Mouse (Mus musculus) skeletal muscle tissue, adult 2 months (tissue): Measurements from ENCODE around the gene Aktip.

Source experiments
- DNase-seq: peaks from one replicate; pipeline ENCODE4 v3.0.0-alpha.2; 2012; ENCODE audit warnings: low read depth, low spot score

The Aktip gene

DNA sequence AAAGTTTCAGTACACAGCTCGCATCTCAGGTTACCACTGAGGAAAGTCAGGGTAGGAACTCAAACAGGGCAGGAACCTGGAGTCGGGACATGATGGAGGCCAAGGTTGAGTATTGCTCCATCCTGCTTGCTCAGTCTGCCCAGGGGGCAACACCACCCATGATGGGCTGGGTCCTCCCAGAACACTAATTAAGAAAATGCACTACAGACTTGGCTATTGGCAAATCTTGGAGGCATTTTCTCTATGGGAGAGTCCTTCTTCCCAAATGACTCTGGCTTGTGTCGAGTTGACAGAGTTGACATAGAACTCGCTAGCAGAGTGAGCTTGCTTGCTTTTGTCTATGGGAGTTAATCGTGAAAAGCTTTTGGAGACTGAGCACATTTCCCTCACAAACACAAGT, 6.8 kb downstream of the Aktip start:
- DNase-seq = no peak

DNA sequence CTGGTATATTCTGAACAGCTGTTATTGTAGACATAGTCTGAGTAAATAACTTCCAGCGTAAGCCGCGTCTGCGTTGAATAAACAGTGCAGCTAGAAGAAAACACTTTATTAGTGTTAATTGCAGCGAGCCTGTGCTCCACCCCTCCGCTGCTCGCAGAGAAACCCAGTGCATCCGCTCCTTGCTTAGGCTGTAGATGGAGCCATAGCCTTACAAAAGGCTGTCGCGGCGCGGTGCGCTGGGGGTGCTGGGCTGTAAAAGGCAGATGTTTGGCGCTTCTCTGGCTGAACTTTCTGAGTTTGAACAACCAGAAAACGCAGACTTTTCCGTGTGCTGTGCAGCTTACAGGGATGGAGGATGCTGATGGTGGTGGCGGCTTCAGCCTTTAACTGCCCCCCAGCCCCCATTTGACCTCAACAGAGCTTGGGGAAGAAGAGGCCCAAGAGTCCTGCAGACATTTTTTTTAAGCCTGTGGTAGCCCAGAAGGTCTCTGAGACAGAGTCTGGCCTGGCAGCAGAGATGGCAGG, 8.9 kb downstream of the Aktip start:
- peak; percentile 40 for DNase-seq

DNA sequence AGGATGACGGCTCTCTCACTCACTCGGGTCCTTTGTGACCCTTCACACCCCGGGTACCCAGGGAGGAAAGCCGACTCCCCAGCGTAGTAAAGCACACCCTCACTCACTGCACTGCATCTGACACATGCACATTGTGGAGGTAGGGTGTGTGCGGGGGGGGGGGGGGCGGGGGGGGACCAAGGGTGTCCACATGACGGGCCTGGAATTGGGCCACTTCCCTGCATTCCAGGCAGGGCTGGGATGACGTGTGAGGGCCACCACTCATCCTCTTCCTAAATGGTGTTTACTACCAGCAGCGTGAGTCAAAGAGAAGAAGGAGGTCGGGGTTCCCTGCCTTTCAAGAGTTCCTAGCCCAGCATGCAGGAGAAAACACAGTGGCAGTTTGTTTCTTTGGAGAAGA, 11.6 kb downstream of the Aktip start:
- DNase-seq = no peak

DNA sequence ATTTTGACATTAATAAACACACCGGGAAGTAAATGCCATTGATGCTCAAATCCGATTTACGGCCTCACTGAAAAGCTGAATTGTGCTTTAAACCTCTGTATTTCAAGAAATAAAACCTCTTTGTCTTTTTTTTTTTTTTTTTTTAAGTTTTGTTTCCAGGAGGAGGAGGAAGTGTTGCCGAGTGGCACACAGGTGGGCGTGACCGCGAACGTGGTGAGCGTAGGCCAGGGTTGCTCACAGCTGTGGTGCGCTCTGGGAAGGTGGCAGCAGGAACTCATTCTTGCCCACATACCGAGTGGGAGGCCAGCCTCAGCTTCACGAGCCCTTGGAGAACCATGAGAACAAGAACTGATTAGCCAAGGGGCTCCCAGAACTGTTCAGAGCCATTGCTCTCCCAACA, 13.4 kb downstream of the Aktip start:
- DNase-seq = no peak

DNA sequence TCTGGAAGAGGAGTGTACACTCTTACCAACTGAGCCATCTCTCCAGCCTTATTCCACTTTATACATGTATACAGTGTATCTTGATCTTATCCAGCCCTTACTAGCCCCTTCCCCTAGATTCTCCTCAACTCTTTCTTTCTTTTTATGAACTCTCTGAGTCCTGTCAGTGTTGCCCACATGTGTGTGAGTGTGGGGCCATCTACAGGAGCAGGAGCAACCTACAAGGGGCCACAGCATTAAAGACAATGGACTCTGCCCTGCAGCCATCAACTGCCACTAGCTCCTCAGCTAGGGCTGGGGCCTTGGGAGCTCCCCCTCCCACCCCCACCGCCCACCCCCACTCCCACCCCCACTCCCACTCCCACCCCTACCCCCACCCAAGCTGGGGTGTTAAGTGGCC, 22.1 kb downstream of the Aktip start:
- no peak for DNase-seq

DNA sequence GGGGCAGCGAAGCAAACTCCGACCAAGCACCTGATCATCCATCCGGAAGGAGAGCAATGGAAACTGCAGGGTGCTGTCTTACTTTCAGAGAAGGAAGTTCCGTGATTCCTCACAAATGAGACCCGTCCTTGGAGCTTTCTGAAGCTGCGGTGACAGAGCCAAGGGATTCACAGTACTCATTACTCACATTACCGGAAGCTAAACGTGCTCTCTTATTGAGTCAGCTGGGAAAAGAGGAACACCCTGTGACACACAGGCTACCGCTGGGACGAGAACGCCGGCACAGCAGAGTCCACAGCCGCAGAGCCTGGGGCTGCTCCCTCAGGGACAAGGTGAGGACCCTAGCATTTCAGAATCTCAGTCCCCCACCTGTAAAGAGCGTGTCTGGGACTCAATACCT, 23.6 kb downstream of the Aktip start:
- DNase-seq = no peak

DNA sequence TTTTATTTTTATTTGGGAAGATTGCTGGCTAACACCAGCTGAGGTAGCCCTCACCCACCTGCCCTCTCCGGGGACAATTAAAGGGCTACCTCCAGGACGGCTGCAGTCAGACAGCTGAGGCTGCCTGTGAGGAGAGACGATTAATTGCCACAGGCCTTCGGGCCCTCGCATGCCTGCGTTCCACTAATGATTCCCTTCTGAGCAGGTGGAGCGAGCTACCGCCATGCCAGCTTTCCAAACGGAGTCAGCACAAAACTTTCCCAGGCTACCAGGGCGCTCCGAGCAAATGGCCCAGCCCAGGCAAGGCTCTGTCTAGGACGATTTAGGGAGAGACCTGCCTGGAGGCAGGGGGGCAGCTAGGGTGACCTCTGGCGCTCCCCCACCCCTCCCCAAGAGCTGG, 28.2 kb downstream of the Aktip start:
- DNase-seq = no peak

DNA sequence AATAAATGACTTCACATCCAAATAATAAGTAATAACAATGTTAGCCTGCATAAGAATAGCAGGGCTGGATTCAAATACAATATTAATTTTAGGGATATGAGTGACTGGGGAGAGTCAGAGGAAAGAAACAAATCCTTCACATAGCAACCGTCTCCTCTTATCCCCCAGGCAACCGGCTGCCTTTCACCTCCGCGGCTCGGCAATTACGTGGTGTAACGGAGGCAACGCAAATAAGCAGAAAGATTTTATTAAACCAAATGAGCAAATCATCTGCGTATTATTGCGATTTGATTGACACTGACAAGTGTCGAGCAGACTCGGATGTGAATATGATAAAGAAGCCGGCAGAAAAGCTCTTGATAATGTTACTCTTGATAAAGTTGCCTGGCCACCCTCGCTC, 28.9 kb downstream of the Aktip start:
- DNase-seq = no peak

DNA sequence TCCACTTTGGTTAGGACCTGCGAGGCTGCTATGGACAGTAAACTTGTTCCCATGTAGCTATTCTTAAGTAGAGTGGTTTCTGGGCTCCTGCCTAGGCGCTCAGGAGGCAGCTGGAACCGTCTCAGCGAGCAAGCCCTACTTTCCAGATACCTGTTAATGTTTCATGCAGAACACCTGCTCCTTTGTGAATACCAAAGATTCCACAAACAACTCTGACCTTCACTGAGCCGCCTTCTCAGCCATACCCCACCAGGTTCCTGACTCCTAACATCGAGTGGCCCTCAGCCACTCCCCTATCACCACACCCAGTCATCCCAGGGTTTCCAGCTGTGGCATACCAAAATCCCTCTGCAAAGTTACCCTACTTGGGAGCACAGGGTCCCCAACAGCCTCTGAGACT, 29.6 kb downstream of the Aktip start:
- no peak for DNase-seq

DNA sequence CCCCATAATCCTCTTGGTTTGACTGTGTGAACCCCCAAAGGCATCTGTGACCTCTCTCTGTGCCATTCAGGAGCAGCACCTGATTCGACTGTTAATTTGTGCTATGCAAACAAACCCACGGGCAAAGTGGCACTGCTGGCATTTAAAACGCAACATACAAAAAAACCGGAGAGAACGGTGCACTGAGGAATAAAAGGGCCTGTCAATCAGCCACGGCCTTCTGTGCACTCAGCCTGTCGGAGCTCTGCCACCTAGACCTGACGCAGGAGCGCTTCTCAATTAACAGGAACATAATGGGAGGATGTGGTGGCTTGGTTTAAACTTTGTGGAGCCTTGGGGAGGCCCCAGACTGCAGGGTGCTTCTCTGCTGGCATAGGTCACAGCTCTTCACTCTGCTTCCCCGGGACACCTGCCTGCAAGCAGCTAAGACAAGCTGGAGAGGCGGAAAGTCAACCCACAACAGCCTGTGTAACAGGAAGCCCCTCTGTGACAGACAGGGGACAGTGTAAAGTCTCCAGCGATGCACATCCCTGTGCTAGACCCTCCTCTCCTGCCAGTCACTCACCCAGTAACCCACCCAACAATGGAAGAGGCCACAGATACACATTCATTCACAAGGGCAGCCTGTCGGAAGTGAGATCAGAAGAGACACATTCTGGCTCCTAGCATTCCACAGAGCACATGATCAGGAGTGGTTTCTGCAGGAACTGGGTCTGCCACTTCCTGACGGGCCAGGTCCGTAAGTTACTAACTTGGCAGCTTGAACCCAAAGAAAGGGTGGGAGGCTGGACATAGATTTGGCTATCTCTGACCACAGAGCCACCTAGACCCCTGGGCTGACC, 39.6 kb downstream of the Aktip start:
- no peak for DNase-seq

DNA sequence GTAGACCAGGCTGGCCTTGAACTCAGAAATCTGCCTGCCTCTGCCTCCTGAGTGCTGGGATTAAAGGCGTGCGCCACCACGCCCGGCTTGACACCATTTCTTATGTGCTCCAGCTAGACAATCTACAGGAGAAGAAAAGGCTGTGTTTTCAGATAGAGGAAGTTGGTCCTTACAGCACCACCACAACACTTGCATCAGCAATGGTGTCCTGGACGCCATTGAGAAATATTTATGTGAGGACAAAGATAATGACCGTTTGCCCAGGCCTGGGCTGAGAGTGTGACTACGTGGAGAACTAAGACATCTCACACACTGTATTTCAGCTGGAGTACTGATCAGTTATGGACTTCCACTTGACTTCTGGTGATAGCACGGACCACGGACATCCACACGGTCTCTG, 41.2 kb downstream of the Aktip start:
- DNase-seq = no peak

DNA sequence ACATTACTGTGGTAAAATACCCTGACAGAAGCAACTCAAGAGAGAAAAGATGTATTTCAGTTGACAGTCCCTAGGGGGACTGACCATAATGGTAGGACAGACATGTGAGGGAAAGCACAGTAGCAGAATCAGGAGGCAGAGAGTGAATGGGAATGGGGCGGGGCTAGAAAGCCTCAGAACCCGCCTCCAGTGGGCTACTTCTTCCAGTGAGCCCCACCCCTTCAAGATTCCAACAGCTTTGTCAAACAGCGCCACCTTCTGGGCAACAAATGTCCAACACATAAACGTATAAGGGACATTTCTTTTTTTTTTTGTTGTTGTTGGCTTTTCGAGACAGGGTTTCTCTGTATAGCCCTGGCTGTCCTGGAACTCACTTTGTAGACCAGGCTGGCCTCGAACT, 45.2 kb downstream of the Aktip start:
- no peak for DNase-seq

DNA sequence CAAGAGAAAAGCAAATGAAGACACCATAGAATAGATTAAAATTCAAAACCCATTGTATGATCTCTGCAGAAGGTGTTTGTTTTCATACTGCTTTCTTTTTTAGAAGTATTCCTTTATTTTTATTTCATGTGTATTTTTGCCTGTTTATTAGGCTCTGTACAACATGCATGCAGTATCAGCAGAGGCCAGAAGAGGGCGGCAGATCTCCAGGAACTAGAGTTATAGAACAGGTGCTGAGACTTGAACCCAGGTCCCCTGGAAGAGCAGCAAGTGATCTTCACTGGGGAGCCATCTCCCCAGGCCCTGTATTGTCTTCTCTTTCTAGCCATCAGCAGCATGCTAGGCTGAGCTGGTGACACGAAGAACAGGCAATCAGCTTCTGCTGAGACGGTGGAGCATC, 45.9 kb downstream of the Aktip start:
- DNase-seq = no peak

DNA sequence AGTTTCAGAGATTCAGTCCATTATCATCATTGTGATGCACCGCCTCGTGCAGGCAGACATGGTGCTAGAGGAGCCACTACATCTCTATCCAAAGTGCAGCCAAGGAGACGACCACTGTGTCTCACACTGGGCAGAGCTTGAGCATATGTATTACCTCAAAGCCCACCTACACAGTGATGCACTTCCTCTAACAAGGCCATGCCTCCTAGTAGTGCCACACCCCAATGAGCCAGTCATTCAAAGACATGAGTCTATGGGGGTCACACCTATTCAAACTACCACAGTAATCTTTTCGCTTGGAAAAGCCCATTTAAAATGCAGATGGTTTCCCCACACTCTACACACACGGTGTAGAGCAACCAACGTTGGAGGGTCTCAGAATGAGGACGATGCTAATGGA, 48.2 kb downstream of the Aktip start:
- DNase-seq = no peak

DNA sequence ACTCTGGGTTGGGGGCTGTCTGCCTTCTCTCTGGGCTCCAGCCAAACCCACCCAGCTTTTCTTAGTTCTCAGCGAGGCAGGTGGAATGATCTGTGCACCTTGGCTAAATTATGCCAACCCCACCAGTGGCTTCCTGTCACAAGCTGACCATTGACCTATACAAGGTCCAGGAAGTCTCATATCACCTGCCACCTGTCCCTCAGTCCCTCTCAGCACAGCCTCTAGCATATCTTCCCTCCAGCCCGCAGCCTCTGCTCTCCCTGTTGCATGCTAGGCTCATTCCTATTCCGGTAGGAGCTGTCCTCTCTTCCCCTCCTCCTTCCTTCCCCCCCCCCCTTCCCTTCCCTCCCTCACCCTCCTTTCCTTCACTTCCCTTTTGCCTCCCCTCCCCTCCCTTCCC, 50.5 kb downstream of the Aktip start:
- no peak for DNase-seq

DNA sequence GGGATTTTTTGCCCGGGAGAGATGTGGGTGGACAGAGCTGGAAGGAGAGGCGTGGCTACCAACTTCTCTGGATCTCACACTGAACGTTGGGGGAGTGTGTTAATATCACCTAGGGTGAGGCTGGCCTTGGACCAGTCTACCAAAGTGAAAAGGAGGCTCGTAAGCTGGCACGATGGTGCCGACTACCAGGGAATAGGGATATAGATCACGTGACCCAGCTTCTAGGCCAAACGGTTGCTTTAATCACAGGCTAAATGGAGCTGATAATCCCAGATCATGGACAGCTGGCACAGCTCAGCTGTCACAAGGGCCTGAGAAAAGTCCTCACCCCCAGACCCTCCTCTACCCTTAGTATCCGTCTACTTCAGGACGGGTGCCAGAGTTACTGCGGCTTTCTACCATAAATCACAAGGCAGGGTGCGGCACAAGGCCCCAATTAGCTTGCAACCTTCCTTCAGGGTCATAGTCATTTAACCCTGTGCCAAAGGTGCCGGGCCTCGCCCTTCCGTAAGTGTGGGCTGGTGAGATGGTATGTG, 51.1 kb downstream of the Aktip start:
- no peak for DNase-seq

DNA sequence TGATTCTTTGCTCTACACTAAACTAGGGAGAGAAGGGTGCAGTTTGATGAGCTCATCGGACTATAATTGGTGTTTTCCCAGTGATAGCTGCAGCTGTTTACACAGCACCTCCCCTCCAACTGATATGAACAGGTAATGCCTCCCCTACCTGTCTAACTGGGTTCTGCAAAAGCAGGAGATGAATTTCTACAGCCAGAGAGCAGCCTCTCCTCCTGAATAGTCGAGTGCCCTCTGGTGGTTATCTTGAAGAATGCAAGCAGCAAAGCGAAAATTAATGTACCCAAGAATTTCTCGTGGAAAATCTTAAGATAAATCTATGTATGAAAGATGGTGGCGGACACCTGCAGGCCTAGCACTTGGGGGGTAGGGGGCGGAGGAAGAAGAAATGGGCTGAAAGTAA, 52.1 kb downstream of the Aktip start:
- peak; percentile 19 for DNase-seq

DNA sequence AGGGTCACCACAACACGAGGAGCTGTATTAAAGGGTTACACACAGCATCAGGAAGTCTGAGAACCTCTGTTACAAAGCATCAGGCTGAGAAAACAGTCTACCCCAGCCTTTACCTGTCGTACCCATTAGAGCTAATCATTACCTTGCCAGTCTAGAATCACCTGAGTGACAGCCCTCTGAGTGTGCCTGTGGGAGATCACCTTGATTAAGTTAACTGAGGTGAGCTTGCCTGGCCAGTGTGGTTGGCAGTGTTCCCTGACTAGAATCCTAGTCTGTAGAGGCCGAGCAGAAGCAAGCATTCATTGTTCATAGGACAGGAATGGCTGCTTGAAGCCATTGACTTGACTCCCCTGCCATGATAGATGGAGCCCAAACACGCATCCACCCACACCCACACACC, 58.9 kb downstream of the Aktip start:
- no peak for DNase-seq

DNA sequence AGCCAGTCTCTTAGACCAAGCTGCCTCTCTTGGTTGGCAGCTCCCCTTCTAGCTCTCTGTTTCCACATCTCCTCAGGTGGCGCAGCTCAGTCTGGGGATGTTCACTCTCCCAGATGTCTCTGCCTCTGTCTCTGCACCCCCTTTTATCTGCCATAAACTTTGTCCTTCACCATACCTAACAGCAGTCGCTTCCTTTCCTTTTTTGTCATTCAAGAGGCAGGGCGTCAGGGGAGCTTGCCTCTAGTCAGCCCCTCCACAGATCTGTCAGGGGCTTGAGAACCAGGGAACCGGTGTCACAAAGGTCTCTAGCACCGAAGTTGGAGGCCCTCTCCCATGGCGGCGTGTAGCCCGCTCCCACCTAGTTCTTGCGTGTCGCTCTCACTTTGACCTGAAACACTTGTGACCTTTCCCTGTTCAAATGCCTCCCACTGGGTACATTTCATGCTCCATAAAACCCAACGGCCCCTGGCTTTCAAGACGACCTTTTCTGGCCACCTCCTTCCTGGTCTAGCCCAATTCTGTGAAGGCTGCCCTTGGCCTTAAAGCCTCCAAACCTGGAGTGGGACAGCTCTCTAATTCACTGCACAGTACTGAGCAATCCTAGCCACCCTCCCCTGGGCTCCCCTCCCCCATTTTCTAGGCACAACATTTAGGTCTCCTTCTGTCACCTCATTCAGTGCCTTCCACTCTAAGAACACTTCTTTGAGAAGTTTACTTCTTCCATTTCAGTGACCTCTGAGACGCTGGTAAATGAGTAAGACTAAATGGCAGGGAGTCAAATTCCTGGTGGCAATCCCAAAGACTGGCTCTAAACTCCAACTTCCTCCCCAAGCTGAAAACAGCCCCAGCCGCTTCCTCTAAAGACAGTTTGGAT, 64.2 kb downstream of the Aktip start:
- DNase-seq = peak; percentile 21

DNA sequence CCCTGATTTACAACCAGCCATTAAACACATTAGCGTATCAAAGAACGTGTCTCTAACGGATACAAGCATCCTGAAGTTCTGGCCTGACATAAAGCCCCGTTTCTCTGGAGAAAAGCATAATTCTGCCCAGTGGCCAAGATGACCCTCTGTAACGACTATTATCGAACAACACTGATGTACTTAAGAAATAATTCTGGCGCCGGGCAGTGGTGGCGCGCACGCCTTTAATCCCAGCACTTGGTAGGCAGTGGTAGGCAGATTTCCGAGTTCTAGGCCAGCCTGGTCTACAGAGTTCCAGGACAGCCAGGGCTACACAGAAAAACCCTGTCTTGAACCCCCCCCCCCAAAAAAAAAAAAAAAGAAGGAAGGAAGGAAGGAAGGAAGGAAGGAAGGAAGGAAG, 65.1 kb downstream of the Aktip start:
- DNase-seq = no peak

DNA sequence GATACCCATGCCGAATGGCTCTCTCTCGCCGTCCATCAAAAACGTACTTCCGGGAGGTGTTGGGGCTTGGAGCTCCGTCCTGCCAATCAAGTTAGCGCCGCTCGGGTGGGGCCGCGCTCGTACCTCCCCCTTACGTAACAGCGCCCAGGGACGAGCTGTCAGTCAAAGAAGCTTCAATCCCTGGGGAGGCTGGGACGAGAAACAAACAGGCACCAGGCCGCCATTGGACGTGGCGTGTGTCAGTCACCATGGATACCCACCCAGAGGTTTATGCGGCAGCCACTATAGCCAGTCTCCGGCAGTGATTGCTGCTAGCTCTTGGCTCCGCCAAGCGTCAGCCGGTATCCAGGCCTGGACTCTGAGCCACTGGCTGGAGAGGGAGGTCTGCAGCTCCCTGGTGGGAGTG, 65.7 kb downstream of the Aktip start:
- DNase-seq = peak; percentile 100

DNA sequence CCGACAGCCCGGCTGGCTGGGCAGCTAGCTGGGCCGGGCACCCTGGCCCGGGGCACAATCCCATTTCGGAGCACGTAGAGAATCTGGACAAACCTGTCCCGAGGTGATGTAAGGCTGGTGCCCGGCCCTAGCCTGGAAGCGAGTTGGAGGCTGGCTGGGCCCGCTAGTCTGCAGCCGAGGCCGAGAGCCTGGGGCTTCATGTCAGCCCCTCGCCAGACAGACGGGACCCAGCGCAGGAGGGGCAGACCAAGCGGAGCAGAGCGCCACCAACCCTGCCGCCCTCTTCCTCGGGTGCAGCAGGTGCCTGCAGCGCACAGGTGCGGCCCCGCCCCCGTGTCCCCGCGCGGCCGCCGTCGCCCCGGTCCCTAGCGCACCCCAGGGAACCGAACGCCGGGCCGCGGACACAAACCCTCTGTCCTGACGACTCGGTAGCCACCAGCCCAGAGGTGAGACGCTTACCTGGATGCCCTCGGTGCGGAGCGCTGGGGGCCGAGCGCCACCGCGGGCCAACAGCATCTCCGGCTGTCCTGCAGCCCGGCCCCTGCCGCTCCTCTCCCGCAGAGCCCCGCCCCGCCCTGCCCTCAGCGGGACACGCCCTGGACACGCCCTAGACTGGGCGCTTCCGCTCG, 66.2 kb downstream of the Aktip start:
- DNase-seq = no peak
